15 mouse cellular contexts compared by ENCODE assay signal in genomic region chr13:77777606-77778005, GRCm38 (mm10).
"Had no signal": no experiment of that assay in that cellular context is flagged by ENCODE, and none has a peak within 500 bp of the region (broad histone marks: within the 10 kb centered on the region; RNA-seq: fewer than 3 reads in every experiment).

No protein-coding gene starts in this region.

- H3K27me3 ChIP-seq: neural tube, embryonic 13.5 days; neural tube, embryonic 15.5 days; stomach, embryonic 15.5 days had no signal

- DNase-seq: retina, postnatal 1 day; right cerebral cortex, adult 18-20 months; right cerebral cortex, postnatal 14 days; right cerebral cortex, postnatal 25 days; right cerebral cortex, postnatal 4 days; spleen, adult 18-20 months; thymus, adult 18-20 months; thymus, adult 2 months; thymus, postnatal 14 days; thymus, postnatal 25 days; thymus, postnatal 36 days; thymus, postnatal 4 days had no signal
